Mouse (Mus musculus) limb, embryonic 14.5 days (tissue): ENCODE results near the gene Gpx3. TPM values are rescaled to one million over a fixed set of nuclear protein-coding genes. Genes with fewer than 3 reads are reported as not detected.

Source experiments
- ATAC-seq: fragments of 200-750 bp; cut with Nextera tagmentation; 2 replicates; pipeline ENCODE4 v1.8.0; 2017; ENCODE audit warnings: low read depth, moderate number of reproducible peaks, moderate TSS enrichment; ENCODE audit not compliant: low FRiP score
- DNase-seq: peaks from one replicate; pipeline ENCODE4 v3.0.0-alpha.2; 2015; ENCODE audit warnings: low spot score
- H3K27ac ChIP-seq: fragments of 300-500 bp; sonication (generic); replicated peaks from 2 replicates; pipeline ENCODE4 v1.5.1; 2014; ENCODE audit warnings: low read depth, mild to moderate bottlenecking, low read length, moderate library complexity, mixed read lengths
- H3K27me3 ChIP-seq: fragments of 300-500 bp; sonication (generic); 2 replicates; pipeline ENCODE4 v1.6.1; 2014; ENCODE audit warnings: low read length, mixed read lengths; ENCODE audit not compliant: control insufficient read depth, insufficient read depth
- H3K36me3 ChIP-seq: fragments of 300-500 bp; sonication (generic); 2 replicates; pipeline ENCODE4 v1.6.1; 2014; ENCODE audit warnings: mild to moderate bottlenecking, low read length, moderate library complexity, mixed read lengths; ENCODE audit not compliant: control insufficient read depth, insufficient read depth
- H3K4me1 ChIP-seq: fragments of 300-500 bp; sonication (generic); 2 replicates; pipeline ENCODE4 v1.6.1; 2014; ENCODE audit warnings: antibody characterized with exemption, low read length, mixed read lengths; ENCODE audit not compliant: control insufficient read depth, insufficient read depth
- H3K4me2 ChIP-seq: fragments of 300-500 bp; sonication (generic); replicated peaks from 2 replicates; pipeline ENCODE4 v1.6.1; 2014; ENCODE audit warnings: low read depth, mild to moderate bottlenecking, low read length, moderate library complexity; ENCODE audit not compliant: severe bottlenecking
- H3K4me3 ChIP-seq: fragments of 300-500 bp; sonication (generic); replicated peaks from 2 replicates; pipeline ENCODE4 v1.5.1; 2014; ENCODE audit warnings: low read length
- H3K9ac ChIP-seq: fragments of 300-500 bp; sonication (generic); 2 replicates; pipeline ENCODE4 v1.6.1; 2014; ENCODE audit warnings: mild to moderate bottlenecking, low read depth, low read length, moderate library complexity; ENCODE audit not compliant: severe bottlenecking
- H3K9me3 ChIP-seq: fragments of 300-500 bp; sonication (generic); 2 replicates; pipeline ENCODE4 v1.6.1; 2016; ENCODE audit warnings: low read length; ENCODE audit not compliant: control insufficient read depth
- POLR2A ChIP-seq: fragments of 200-500 bp; IDR thresholded peaks from 2 replicates; pipeline ENCODE4 v1.8.0; 2012; ENCODE audit warnings: inconsistent platforms, mild to moderate bottlenecking, moderate library complexity, borderline replicate concordance; ENCODE audit not compliant: insufficient read depth, insufficient read length; ENCODE audit errors: extremely low read depth
- WGBS: fragments of 180-500 bp; shearing (Covaris S2); extraction: QIAGEN DNeasy Blood & Tissue Kit; methylation state at CpG from one replicate; pipeline ENCODE4 v1.1.7; 2014; 5-methylcytosine and 5-hydroxymethylcytosine counted together
- polyA plus RNA-seq, 2 experiments: library from polyadenylated mRNA; depleted of rRNA in 1 of 2; stranded (reverse) in 1 of 2; unstranded in 1 of 2; fragments of >200 nt; fragmentation: Nextera tagmentation in 1 of 2; extraction: Ambion mirVana in 1 of 2; gene quantifications; 2 replicates each; pipeline versions ENCODE4 v1.2.1 to v1.2.3; 2012 to 2014

The Gpx3 gene
- polyA plus RNA-seq, 2 experiments = 14.5 to 37.3 TPM

DNA sequence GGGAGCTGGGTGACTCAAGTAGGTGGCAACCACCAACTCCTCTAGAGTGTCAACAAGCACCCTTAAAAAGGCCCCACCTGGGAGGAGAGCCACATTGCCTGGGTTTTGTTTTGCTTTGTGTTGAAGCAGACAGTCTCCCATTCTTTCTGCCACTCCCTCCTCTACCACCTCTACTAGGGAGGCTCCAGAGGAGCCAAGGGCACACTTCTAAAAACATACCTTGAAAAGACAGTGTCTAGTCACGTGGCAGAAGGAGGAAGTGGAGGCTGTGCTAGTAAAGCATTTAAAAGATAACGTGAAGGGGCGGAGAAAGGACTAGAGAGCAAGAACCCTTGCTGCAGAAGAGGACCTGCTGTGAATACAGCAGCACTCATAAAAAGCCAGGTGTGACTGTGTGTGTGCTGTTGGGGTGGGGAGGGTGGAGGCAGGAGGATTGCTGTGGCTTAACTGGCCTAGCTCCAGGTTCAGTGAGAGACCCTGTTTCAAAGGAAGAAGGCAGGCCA lies 56.4 kb downstream of the Gpx3 start:
- H3K4me3 ChIP-seq = no peak overlapping the region
- WGBS = 25% methylated on average over 3 of the region's 3 CpGs
- H3K9me3 ChIP-seq = no peaks in the 10 kb centered on the region
- ATAC-seq = no peak
- H3K9ac ChIP-seq = no peak overlapping the region
- H3K27ac ChIP-seq = no peak overlapping the region
- H3K4me2 ChIP-seq = no peak overlapping the region
- H3K4me1 ChIP-seq = peaks cover 7% of the 10 kb centered on the region
- no peak for DNase-seq
- no peaks in the 10 kb centered on the region for H3K27me3 ChIP-seq
- TF ChIP-seq POLR2A = no peak
- H3K36me3 ChIP-seq = no peaks in the 10 kb centered on the region

Other genes with a start within 250 kb of the Gpx3 start
- gene Cdc42se2, start 114.8 kb upstream of the Gpx3 start, polyA plus RNA-seq (2012; rRNA removed) = 51.7 and 65.4 TPM in 2 replicates
- 77.7 and 82.5 TPM in 2 replicates for gene Cdc42se2, start 114.8 kb upstream of the Gpx3 start, polyA plus RNA-seq (2014; fragmentation: Nextera tagmentation; extraction: Ambion mirVana)
- 3.8 and 8.2 TPM in 2 replicates for gene Lyrm7, start 41.5 kb upstream of the Gpx3 start, polyA plus RNA-seq (2012; rRNA removed)
- 7.8 and 10.8 TPM in 2 replicates for gene Lyrm7, start 41.5 kb upstream of the Gpx3 start, polyA plus RNA-seq (2014; fragmentation: Nextera tagmentation; extraction: Ambion mirVana)
- gene Hint1, start 36.1 kb upstream of the Gpx3 start, polyA plus RNA-seq (2012; rRNA removed) = 492 and 618 TPM in 2 replicates
- gene Hint1, start 36.1 kb upstream of the Gpx3 start, polyA plus RNA-seq (2014; fragmentation: Nextera tagmentation; extraction: Ambion mirVana) = 557 and 602 TPM in 2 replicates
- 21.6 and 24.8 TPM in 2 replicates for gene Tnip1, start 60.5 kb downstream of the Gpx3 start, polyA plus RNA-seq (2012; rRNA removed)
- 20.0 and 20.6 TPM in 2 replicates for gene Tnip1, start 60.5 kb downstream of the Gpx3 start, polyA plus RNA-seq (2014; fragmentation: Nextera tagmentation; extraction: Ambion mirVana)
- gene Anxa6, start 131.0 kb downstream of the Gpx3 start, polyA plus RNA-seq (2012; rRNA removed) = 272 and 281 TPM in 2 replicates
- gene Anxa6, start 131.0 kb downstream of the Gpx3 start, polyA plus RNA-seq (2014; fragmentation: Nextera tagmentation; extraction: Ambion mirVana) = 390 and 395 TPM in 2 replicates
- 1.2 and 1.6 TPM in 2 replicates for gene Ccdc69, start 175.7 kb downstream of the Gpx3 start, polyA plus RNA-seq (2012; rRNA removed)
- gene Ccdc69, start 175.7 kb downstream of the Gpx3 start, polyA plus RNA-seq (2014; fragmentation: Nextera tagmentation; extraction: Ambion mirVana) = 1.1 and 1.3 TPM in 2 replicates
- gene Gm2a, start 195.7 kb downstream of the Gpx3 start, polyA plus RNA-seq (2012; rRNA removed) = 12.2 and 14.6 TPM in 2 replicates
- 34.6 and 37.8 TPM in 2 replicates for gene Gm2a, start 195.7 kb downstream of the Gpx3 start, polyA plus RNA-seq (2014; fragmentation: Nextera tagmentation; extraction: Ambion mirVana)
- not detected in 2 replicates for gene Slc36a3, start 249.3 kb downstream of the Gpx3 start, polyA plus RNA-seq (2012; rRNA removed)
- not detected in 2 replicates for gene Slc36a3, start 249.3 kb downstream of the Gpx3 start, polyA plus RNA-seq (2014; fragmentation: Nextera tagmentation; extraction: Ambion mirVana)